Mouse (Mus musculus): Measurements from ENCODE around the gene Mgat4b. TPM values are rescaled to one million over a fixed set of nuclear protein-coding genes. Genes with fewer than 3 reads are reported as not detected.
A peak's percentile ranks its signal among the peaks of the same experiment; 100 is the strongest.

The Mgat4b gene
- total RNA-seq, 2 experiments from 2014 or later, result 144 to 146 TPM

- intact Hi-C loops (cut with DNase I), result no loop called here
Measured at GRCm38 (mm10) chr11:50198219-50198846, 12.4 kb upstream of the Mgat4b start.

GRCm38 (mm10) chr11:50198916-50199315, 11.8 kb upstream of the Mgat4b start:
- DNase-seq (ENCODE audit: extremely low spot score in 1 of 2, low spot score in 2 of 2), result no peak
- intact Hi-C loops (cut with DNase I), result no loop called here

More at GRCm38 (mm10) chr11:50198219-50198846, 12.4 kb upstream of the Mgat4b start:
- no peak for DNase-seq (ENCODE audit: extremely low spot score in 1 of 2, low spot score in 2 of 2)

DNA sequence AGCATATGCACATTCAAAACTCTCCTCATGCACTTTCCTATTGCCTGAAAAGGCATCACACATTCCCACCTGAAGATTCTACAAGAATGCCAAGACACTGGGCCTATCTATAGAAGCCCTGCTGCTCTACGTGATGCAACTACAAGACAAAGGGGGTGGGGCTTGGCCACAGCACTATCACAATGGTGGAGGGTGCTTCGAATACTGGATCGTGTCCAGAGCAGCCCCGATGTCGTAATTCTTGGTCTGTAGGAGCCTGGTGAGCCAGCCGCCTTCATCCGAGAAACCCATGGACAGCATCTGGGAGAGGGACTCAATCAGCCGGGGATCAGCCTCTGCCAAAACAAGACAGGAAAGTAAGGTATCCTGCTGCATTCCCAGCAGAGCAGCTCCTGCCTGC, 10.1 kb upstream of the Mgat4b start:
- intact Hi-C loops (cut with DNase I), result no loop called here
- DNase-seq (ENCODE audit: extremely low spot score in 1 of 2, low spot score in 2 of 2), result no peak

- intact Hi-C loops (cut with DNase I), result no loop called here
- DNase-seq (ENCODE audit: extremely low spot score in 1 of 2, low spot score in 2 of 2), result no peak
Measured at GRCm38 (mm10) chr11:50201590-50201989, 9.1 kb upstream of the Mgat4b start.

DNA sequence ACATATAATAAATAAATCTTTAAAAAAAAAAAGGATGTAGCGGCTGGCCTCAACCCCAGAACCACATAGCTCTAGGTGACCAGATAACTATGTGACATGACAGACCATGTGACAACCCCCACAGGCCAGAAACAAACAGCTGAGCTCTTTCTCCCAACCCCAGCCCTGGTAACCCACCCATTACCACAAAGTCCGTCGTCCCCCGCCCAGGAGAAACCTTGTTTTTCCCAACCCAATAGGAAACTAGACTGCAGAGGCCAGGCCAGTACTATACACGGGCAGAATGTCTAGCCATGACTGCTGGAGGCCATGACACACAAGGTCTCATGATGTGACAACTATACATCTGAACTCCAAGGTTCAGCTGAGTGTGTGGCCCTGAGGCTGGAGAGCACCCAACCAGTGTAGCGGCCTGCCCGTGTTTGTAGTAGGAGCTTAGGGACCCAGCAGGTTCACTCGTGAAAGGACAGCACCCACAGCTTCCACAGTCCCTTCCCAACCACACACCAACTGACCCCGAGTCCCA, 7.3 kb upstream of the Mgat4b start:
- DNase-seq (ENCODE audit: extremely low spot score in 1 of 2, low spot score in 2 of 2), result no peak

DNA sequence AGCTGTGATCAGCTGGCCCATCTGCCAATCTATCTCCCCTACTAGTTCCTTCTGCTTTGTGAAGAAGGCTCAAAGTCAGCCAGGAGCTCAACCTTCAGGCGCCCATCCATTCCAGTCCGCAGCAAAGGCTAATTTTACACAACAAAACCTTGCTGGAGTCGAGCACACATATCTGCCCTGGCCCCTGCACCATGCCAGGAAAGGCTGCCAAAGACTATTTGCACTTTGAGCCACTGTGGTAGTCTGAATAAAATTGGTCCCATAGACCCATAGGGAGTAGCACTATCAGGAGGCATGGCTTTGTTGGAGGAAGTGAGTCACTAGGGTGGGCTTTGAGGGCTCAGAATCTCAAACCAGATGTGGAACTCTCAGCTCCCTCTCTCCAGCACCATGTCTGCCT, 5.3 kb upstream of the Mgat4b start:
- intact Hi-C loops (cut with DNase I), result no loop called here
- no peak for DNase-seq (ENCODE audit: extremely low spot score in 1 of 2, low spot score in 2 of 2)

More for the DNA sequence above, 7.3 kb upstream of the Mgat4b start:
- intact Hi-C loops (cut with DNase I), result no loop called here

DNA sequence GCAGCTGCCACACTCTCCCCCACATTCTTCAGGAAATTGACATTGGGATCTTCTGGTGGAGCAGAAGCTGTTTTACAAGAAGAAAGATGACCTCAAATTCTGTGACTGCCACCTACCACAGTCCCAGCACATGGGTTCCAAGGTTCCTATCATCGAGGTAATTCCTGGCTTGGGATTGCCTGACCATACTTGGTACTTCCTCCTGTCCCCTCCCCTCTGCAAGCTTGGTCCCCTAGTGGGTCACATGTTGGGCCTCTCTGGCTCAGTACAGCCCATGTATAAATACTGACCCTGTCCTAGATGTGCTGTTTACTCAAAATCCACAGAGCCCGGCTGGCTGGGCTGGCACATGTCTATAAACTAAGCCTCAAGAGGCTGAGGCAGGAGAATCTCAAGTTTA, 4.7 kb upstream of the Mgat4b start:
- intact Hi-C loops (cut with DNase I), result no loop called here
- DNase-seq (ENCODE audit: extremely low spot score in 1 of 2, low spot score in 2 of 2), result no peak

- DNase-seq (ENCODE audit: extremely low spot score in 1 of 2, low spot score in 2 of 2), result no peak
- intact Hi-C loops (cut with DNase I), result no loop called here
Measured at GRCm38 (mm10) chr11:50207344-50207743, 3.3 kb upstream of the Mgat4b start.

DNA sequence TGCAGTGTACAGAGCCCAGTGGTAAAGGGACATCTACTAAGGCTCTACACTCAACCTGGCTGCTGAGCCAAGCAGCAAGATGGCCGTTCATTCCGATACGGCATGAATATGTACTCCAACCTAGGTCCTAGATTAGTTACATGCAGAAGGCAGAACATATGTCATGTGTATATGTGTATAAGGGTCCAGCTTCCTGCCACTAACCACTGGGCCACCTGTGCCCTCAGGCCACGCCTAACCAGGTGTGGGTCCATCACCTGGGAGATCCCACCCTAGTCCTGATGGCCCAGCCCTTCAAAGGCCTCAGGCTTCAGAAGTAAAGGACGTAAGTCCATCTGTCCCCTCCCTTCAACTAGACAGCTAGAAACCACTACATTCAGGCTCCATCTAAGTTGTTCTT, 2.7 kb upstream of the Mgat4b start:
- intact Hi-C loops (cut with DNase I), result no loop called here
- DNase-seq (ENCODE audit: extremely low spot score in 1 of 2, low spot score in 2 of 2), result no peak

GRCm38 (mm10) chr11:50210101-50210504, 587 bp upstream of the Mgat4b start:
- peak; percentile 90 to 97 for DNase-seq (ENCODE audit: extremely low spot score in 1 of 2, low spot score in 2 of 2)
- intact Hi-C loops (cut with DNase I), result no loop called here

- intact Hi-C loops (cut with DNase I), result no loop called here
- no peak for DNase-seq (ENCODE audit: extremely low spot score in 1 of 2, low spot score in 2 of 2)
Measured at GRCm38 (mm10) chr11:50211322-50212059, 801 bp downstream of the Mgat4b start.

DNA sequence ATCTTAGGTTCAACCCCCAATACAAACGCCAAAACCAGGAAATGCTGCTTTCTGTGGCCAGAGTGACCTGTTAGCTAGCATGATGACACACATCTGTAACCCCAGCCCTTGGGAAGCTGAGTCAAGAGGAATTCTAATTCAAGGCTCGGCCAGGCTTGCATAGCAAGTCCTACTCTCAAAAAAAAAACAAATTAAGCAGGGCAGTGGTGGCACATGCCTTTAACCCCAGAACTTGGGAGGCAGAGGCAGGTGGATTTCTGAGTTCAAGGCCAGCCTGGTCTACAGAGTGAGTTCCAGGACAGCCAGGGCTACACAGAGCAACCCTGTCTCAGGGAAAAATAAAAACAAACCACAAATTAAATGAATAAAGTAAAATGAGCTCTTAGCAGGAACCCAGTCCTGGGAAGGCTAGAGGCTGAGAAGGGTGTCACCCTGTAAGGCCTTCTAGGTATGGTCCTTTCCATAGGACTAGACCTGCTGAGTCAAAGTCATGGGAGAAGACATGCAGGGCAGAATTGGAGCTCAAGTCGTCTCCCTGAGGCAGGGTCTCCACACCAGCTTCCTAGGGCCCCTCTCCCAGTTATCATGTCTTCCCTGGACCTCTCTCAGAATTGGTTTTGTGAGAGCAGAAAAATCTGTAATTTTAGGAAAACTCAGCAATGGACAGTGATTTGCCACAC, 1.5 kb downstream of the Mgat4b start:
- intact Hi-C loops (cut with DNase I), result no loop called here
- DNase-seq (ENCODE audit: extremely low spot score in 1 of 2, low spot score in 2 of 2), result no peak

DNA sequence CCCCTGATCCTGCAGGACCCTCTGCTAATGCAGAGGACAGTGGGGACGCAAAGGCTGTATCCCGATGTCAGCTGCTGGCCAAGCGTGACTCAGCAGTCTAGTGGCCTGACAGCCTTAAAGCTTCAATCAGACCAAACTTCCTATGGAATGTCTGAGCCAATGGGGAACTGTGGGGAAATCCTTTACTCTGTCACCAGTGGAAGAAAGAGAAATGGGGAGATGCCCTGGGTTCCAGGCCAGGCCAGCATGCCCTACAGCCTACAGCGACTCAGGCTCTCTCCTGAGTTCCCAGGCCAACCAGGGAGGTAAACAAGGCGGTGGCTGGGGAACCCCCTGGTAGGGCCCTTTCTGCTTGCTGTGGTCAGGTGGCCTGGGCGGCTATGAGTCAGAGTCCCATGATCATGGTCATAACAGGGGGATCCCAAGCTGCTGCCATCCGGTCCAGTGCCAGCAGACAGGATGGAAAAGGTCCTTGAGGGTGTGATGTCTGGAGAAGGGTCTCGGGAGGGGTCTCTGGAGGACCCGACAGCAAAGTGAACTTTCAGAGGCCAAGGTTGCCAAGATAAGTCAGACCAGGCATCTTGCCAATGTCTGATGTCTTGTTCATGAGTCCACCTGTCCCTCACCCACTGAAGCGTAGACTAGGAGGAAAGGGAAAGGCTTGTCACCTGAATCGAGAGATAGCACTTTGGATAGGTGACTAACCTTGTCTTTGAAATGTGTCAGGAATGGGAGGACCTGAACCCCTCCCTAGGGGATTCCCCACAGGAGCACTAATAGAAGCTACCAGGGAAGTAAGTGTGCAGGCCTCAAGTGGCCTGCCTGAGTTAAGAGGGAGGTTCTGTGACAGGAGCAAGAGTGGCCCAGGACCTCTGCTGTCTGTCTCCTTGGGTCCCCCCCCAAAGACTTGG, 2.4 kb downstream of the Mgat4b start:
- DNase-seq (ENCODE audit: extremely low spot score in 1 of 2, low spot score in 2 of 2), result peak in 1 of 2 experiments; percentile 86
- intact Hi-C loops (cut with DNase I), result no loop called here

GRCm38 (mm10) chr11:50214631-50215030, 3.9 kb downstream of the Mgat4b start:
- no peak for DNase-seq (ENCODE audit: extremely low spot score in 1 of 2, low spot score in 2 of 2)
- intact Hi-C loops (cut with DNase I), result no loop called here

DNA sequence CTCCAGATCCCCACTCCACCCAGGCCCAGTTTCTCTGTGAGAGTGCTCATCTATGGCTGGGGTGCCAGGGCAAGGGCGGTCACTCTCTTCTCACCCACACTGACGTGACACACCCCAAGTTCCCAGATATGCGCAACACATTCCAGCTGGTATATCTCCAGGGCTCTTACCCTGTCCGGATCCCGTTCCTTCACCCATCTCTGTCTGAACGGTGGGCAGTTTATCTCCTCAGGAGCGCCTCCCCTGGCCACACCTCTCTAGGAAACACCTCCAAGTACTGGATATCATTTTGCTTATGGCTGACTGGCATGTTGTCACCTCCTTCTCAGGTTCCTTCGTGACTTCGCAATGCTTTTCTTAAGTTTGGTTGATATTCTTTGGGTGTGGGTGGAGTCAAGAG, 4.9 kb downstream of the Mgat4b start:
- no peak for DNase-seq (ENCODE audit: extremely low spot score in 1 of 2, low spot score in 2 of 2)
- intact Hi-C loops (cut with DNase I), result no loop called here

DNA sequence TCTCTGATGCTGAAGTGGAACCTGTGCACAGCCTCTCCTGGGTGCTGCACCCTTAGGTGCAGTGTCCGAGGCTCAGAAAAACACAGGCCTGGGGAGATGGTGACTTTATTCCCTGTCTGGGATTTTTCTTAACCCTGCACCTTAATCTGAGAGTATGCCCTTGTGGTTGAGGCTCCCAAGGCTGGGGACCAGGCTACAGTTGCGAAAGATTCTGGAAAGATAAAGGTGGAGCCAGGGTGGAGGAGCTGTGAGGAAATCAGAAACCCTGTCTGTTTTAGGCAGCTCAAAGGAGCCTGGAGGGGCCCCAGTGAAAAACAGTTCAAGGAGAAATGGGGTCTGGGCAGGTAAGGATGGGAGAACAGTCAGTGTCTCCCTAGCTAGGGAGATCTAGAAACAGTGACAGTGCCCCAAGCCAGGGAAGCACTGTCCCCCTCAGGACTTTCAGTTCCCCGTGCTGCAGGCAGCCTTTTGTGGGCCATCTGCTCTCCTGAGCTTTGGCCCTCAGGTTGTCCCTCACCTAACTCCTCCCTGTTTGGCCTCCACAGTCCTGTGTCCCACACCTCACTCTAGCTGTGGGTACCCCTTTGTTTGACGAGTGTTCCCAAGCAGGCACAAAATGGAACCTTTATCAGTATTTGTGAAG, 6.2 kb downstream of the Mgat4b start:
- intact Hi-C loops (cut with DNase I), result no loop called here
- DNase-seq (ENCODE audit: extremely low spot score in 1 of 2, low spot score in 2 of 2), result peak in 1 of 2 experiments; percentile 11

GRCm38 (mm10) chr11:50217811-50218210, 7.1 kb downstream of the Mgat4b start:
- intact Hi-C loops (cut with DNase I), result no loop called here
- peak in 1 of 2 experiments; percentile 82 for DNase-seq (ENCODE audit: extremely low spot score in 1 of 2, low spot score in 2 of 2)

DNA sequence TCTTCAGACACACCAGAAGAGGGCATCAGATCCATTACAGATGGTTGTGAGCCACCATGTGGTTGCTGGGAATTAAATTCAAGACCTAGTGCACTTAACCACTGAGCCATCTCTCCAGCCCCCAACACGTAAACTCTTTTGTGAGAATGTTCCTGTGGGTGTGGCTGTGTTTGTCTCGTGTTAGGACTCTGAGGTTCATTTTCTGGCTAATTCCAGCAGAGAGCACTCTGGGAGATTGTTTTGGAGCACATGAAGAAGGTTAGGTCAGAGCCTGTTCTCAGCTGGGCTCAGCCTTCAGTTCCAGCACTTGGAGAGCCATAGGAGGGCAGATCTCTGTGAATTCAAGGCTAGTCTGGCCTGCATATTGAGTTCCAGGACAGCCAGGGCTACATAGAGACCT, 9.1 kb downstream of the Mgat4b start:
- peak in 1 of 2 experiments; percentile 10 for DNase-seq (ENCODE audit: extremely low spot score in 1 of 2, low spot score in 2 of 2)
- intact Hi-C loops (cut with DNase I), result no loop called here

Measured in left cerebral cortex, postnatal 10 days (tissue).